Mouse (Mus musculus) small intestine, adult 2 months (tissue): Measurements from ENCODE around the gene Leo1. TPM values are rescaled to one million over a fixed set of nuclear protein-coding genes. Genes with fewer than 3 reads are reported as not detected.
A peak's percentile ranks its signal among the peaks of the same experiment; 100 is the strongest.

Source experiments
- H3K27ac ChIP-seq: fragments of 200-500 bp; 2 replicates; pipeline ENCODE4 v1.5.1; 2012; ENCODE audit warnings: low read depth, low read length, control low read depth, inconsistent platforms; ENCODE audit not compliant: insufficient read depth
- H3K27me3 ChIP-seq: fragments of 200-500 bp; 2 replicates; pipeline ENCODE4 v1.6.1; 2012; ENCODE audit warnings: mild to moderate bottlenecking, moderate library complexity, low read length, inconsistent platforms; ENCODE audit not compliant: control insufficient read depth, insufficient read depth
- H3K36me3 ChIP-seq: fragments of 200-500 bp; 2 replicates; pipeline ENCODE4 v1.6.1; 2012; ENCODE audit warnings: mild to moderate bottlenecking, low read length, control low read depth, inconsistent platforms; ENCODE audit not compliant: control insufficient read depth, insufficient read depth
- H3K4me1 ChIP-seq: fragments of 200-500 bp; 2 replicates; pipeline ENCODE4 v1.6.1; 2012; ENCODE audit warnings: low read length, inconsistent platforms, mixed read lengths; ENCODE audit not compliant: control insufficient read depth, insufficient read depth, insufficient read length
- H3K4me3 ChIP-seq: fragments of 200-500 bp; 2 replicates; pipeline ENCODE4 v1.5.1; 2012; ENCODE audit warnings: low read depth, mild to moderate bottlenecking, control low read depth, inconsistent platforms, low read length, moderate library complexity
- CTCF ChIP-seq: fragments of 200-500 bp; IDR thresholded peaks from 2 replicates; pipeline ENCODE4 v1.5.1; 2012; ENCODE audit warnings: low read depth, mild to moderate bottlenecking, control low read depth, inconsistent platforms, low read length, moderate library complexity, mixed read lengths; ENCODE audit not compliant: insufficient replicate concordance, insufficient read length; ENCODE audit errors: extremely low read depth
- POLR2A ChIP-seq: fragments of 200-500 bp; IDR thresholded peaks from 2 replicates; pipeline ENCODE4 v1.6.1; 2012; ENCODE audit warnings: low read depth, mild to moderate bottlenecking, control low read depth, inconsistent platforms, low read length, moderate library complexity
- WGBS: fragments of 180-500 bp; shearing (Covaris S2); methylation state at CpG from one replicate; pipeline ENCODE4 v1.1.7; 2018; 5-methylcytosine and 5-hydroxymethylcytosine counted together
- polyA plus RNA-seq: library from polyadenylated mRNA; depleted of rRNA; stranded (reverse); fragments of >200 nt; gene quantifications from 2 replicates; pipeline ENCODE4 v1.2.3, GENCODE M21; 2012; rRNA removed

The Leo1 gene
- polyA plus RNA-seq = 1.7 and 2.8 TPM in 2 replicates

DNA sequence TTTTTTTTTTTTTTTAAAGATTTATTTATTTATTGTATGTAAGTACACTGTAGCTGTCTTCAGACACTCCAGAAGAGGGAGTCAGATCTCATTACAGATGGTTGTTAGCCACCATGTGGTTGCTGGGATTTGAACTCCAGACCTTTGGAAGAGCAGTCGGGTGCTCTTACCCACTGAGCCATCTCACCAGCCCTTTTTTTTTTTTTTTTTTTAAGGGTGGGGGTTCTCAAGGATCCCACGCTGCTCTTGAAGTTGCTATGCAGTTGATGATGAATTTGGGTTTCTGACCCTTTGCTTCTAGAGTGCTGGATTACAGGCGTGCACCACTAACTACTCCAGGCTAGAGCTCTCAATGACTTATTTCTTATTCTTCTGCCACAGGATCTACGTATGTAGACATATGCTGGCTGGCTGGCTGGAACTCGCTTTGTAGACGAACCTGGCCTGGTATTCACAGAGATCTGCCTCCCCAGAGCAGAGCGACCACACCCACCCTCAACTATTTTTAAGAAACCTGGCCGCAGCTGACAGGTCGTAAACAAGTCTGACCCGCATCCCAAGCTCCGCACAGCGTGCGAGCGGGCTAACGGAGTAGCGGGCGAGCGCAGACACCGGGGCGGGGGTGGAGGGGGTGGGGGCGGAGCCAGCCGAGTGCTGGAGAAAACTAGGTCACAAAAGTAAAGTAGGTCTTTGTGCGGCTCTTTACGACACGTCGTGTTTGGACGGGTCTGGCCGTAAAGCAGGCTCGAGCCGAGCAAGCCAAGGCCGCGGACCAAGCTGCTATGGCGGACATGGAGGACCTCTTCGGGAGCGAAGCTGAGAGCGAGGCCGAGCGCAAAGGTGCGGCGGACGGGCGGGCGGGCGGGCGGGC is at the start of gene Leo1:
Gene Leo1 (plus strand): TSS at position 729 of the 871 bp plus-strand sequence.
- H3K4me3 ChIP-seq = peak within 1 kb of the TSS; percentile 90
- peak within 1 kb of the TSS; percentile 47; the same call in 1 of the 2 replicates for H3K27ac ChIP-seq
- peaks cover 7% of the 10 kb centered on the region for H3K36me3 ChIP-seq
- H3K4me1 ChIP-seq = peaks cover 2% of the 10 kb centered on the region
- TF ChIP-seq CTCF (no peak), POLR2A (peak; percentile 49; the same call in 1 of the 2 replicates)
- 1% methylated on average over 45 of the region's 45 CpGs for WGBS
- no peaks in the 10 kb centered on the region for H3K27me3 ChIP-seq

DNA sequence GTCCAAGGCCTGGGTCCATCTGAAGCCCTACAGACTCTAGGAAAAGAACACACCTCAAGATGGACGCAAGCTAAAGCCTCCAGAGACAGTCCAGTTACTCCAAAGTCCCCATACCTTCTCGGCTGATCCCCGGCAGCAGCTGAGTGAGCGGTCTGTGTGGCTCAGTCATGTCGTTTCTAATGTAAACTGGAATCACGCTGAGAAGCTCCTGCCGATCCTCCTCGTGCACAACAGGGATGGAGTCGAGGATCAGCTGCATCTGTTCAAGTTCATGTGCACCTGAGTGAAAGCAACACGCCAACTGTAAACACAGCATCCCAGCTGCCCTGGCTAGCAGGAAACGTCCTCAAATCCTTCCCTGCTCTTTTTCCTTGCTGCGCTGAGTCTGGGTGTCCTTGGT is 48.1 kb upstream of the Leo1 start:
- Histone ChIP-seq H3K4me3 (no peak overlapping the region), H3K27ac (no peak overlapping the region), H3K4me1 (peaks cover 5% of the 10 kb centered on the region), H3K27me3 (no peaks in the 10 kb centered on the region), H3K36me3 (peaks cover 72% of the 10 kb centered on the region)
- no peak for TF ChIP-seq POLR2A
- no peak for TF ChIP-seq CTCF
- WGBS = 79% methylated on average over 12 of the region's 12 CpGs

DNA sequence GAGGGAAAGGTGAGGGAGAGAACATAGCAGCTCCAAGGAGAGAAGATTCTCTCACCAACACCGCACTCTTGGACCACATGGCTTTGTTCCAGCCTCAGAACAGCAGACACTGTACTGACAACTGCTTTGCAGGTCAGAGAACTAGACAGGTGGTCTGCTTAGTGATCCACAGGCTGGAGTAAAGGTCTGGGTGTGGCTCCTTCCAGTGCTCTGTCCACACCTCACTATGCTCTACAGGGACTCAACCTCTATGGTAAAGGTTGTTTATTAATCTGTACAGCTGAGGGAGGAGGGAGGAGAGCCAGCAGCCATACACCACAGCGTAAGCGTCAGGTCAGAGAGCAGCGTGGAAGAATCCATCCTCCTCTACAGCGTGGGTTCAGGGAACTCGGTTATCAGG is 45.4 kb upstream of the Leo1 start:
- Histone ChIP-seq H3K4me1 (peaks cover 9% of the 10 kb centered on the region), H3K4me3 (no peak overlapping the region), H3K36me3 (peaks cover 56% of the 10 kb centered on the region), H3K27me3 (no peaks in the 10 kb centered on the region), H3K27ac (peak overlapping the region; percentile 77)
- WGBS = 49% methylated on average over 6 of the region's 6 CpGs
- TF ChIP-seq POLR2A (no peak), CTCF (no peak)

DNA sequence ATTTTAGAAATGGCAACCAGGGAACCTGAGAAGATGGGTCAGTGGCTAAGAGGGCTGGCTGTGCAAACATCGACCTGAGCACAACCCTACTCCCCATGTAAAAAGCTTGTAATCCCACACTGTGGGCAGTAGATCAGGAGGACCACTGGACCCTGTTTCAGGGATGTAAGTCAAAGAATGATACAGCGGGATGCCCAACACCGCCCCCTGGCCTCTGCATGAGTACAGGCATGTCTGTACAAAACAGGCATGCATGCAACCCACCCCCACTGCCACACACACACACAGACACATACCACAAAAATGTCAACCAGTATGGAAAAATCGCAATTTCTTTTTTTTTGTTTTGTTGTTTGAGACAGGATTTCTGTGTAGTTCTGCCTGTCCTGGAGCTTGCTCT is 42.3 kb upstream of the Leo1 start:
- Histone ChIP-seq H3K4me3 (no peak overlapping the region), H3K36me3 (peaks cover 31% of the 10 kb centered on the region), H3K4me1 (peaks cover 22% of the 10 kb centered on the region), H3K27me3 (no peaks in the 10 kb centered on the region), H3K27ac (no peak overlapping the region)
- WGBS = 88% methylated on average over 4 of the region's 4 CpGs
- TF ChIP-seq CTCF (no peak), POLR2A (no peak)

DNA sequence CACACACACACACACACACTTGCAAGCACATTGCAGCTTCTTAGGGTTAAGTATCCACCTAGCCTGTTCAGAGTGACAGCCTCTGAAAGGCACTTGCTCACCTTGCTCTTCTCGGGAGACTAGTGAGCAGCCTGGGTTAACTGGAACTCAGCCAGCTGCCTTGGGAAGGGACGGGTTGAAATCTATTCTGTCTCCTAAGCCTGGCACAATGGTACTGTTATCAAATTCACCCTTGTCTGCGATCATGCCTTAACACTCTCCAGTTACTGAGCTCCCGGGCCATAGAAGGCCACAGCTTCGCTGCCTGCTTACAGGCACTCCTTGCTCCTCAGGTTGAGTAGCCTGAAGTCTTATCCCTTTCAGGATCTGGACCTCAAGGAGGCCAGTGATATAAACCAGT is 40.7 kb upstream of the Leo1 start:
- Histone ChIP-seq H3K27ac (peak overlapping the region; percentile 10; the same call in 1 of the 2 replicates), H3K4me3 (no peak overlapping the region), H3K4me1 (peaks cover 24% of the 10 kb centered on the region), H3K27me3 (no peaks in the 10 kb centered on the region), H3K36me3 (peaks cover 19% of the 10 kb centered on the region)
- 36% methylated on average over 5 of the region's 5 CpGs for WGBS
- TF ChIP-seq POLR2A = no peak
- TF ChIP-seq CTCF = no peak

DNA sequence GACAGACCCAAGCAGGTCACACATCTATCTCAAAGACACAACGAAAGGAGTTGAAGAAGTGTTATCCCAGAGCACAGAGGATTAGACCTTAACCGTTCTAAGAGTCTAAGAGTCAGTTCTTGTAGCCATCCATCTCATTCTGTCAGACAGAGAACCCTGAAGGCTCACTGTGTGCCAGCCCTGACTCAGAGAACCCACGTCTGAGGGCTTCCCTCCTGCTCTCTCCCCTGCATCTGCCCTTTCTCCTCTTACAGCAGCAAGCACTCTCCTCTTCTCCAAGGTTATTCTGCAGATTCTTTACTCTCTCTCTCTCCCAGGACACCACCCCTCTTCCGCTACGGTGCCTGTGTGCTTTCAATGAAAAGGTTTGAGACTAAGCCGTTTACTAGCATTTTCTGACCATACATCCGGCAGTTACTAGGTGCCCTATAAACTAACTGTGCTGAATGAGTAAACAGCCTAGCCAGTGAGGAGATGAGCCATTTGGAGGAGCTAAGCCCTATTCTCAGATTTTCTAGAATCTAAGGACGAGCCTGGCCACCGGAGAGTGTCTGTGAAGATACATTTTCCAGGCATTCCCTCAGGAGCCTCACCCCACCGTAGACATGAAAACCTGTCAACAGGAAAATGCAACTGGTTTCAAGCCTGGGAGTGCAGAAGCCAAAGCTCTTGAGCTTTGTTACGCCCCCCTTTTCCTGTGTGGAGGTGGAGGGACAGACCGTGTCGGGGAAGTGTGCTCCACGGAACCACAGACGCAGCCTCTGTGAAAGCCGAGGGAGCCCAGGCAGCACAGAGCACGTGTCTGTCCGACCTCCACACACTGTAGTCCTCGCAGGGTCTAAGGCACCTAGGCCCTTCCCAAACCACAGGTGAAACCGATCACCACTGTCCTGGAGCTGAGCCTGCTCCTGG is 39.5 kb upstream of the Leo1 start:
- H3K27ac ChIP-seq = 0 out of 2 replicates have a peak overlapping the region, but pooled peaks have one; percentile 8
- H3K36me3 ChIP-seq = peaks cover 12% of the 10 kb centered on the region
- H3K4me3 ChIP-seq = no peak overlapping the region
- peaks cover 25% of the 10 kb centered on the region for H3K4me1 ChIP-seq
- H3K27me3 ChIP-seq = no peaks in the 10 kb centered on the region
- 61% methylated on average over 20 of the region's 20 CpGs for WGBS
- TF ChIP-seq POLR2A (no peak), CTCF (no peak)
